Comparison of ENCODE assay signal across 18 mouse cellular contexts in the genomic region with DNA sequence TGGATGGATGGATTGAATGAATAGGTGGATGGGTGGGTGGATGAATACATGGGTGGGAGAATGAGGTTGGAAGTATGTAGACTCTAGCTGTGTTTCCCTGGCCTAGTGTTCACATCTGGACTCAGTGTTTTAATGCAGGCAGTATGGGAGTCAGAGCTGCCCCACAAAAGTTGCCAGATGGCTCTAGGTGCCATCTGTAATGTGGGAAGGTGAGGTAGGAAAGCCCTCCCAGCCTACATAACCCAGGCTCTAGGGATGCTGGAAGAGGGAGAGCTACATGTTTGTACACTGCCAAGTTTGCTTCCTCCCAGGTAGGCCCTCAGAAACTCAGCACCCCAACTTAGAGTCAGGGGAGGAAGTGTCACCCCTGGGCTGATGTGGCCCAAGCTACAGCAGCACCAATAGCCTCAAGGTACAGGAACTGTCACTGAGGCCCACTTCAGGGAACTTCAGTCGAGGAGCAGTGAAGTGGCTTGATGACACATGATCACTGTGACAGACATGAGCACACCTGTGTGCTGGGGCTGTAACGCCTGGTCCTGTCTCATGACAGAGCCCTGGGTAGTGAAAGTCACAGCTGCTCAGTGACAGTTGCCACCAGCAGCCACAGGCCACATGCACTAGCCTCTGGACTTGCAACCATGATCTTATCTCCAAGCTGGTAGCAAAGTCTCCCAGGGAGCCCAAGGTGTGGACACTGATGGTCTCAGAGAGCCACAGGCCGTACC. TPM values are rescaled to one million over a fixed set of nuclear protein-coding genes. Genes with fewer than 3 reads are reported as not detected.
DNase-seq lines count a peak whose midpoint lies in the region; TF ChIP-seq lines count a peak whose summit lies in the region.
"Had no signal": no experiment of that assay in that cellular context is flagged by ENCODE, and none has a peak within 500 bp of the region (broad histone marks: within the 10 kb centered on the region; RNA-seq: fewer than 3 reads in every experiment).

No protein-coding gene starts in this region.

- TF ChIP-seq CTCF in left cerebral cortex, adult 2 months (IDR thresholded peaks at IDR 0.05) = no peak
- TF ChIP-seq CTCF in bone marrow, adult 2 months (IDR thresholded peaks at IDR 0.05; ENCODE audit: control insufficient read depth, insufficient read depth, low read length) = no peak

- H3K4me1 ChIP-seq in bone marrow, adult 2 months (ENCODE audit: control insufficient read depth, insufficient read depth, low read length) = peaks cover 5% of the 10 kb centered on the region

- intact Hi-C loops in left cerebral cortex, adult 2 months (cut with DNase I) = loop anchor here (2.0 kb wide), 1 partner anchor 42 kb away; the partner anchor contains the start of gene Ncln

- 0 out of 2 replicates have a peak overlapping the region, but pooled peaks have one; percentile 24 for H3K27ac ChIP-seq in left cerebral cortex, adult 2 months
- peak overlapping the region; percentile 40; the same call in 1 of the 2 replicates for H3K27ac ChIP-seq in bone marrow, adult 2 months (ENCODE audit: control insufficient read depth, insufficient read depth, low read depth, low read length, poor library complexity)
- H3K27ac ChIP-seq: embryonic facial prominence, embryonic 15.5 days; forebrain, embryonic 10.5 days; liver, embryonic 13.5 days; stomach, embryonic 15.5 days had no signal

- H3K79me2 ChIP-seq in myocyte (ENCODE audit: control insufficient read depth, insufficient read depth) = peaks cover 65% of the 10 kb centered on the region

- no peaks in the 10 kb centered on the region for H3K27me3 ChIP-seq in myocyte (ENCODE audit: control insufficient read depth, insufficient read depth, insufficient read length)
- H3K27me3 ChIP-seq: embryonic facial prominence, embryonic 15.5 days; liver, embryonic 13.5 days; stomach, embryonic 15.5 days had no signal

- no peak overlapping the region for H3K4me2 ChIP-seq in myocyte (ENCODE audit: low read depth)
- H3K4me2 ChIP-seq: embryonic facial prominence, embryonic 15.5 days; liver, embryonic 13.5 days; stomach, embryonic 15.5 days had no signal

- TF ChIP-seq POLR2A in bone marrow, adult 2 months (IDR thresholded peaks at IDR 0.05; ENCODE audit: borderline replicate concordance, control insufficient read depth, low read depth, low read length) = no peak
- TF ChIP-seq POLR2A in myocyte (IDR thresholded peaks at IDR 0.05; ENCODE audit: insufficient read length, low read depth) = no peak

- no peak overlapping the region for H3ac ChIP-seq in myocyte (ENCODE audit: control insufficient read depth, insufficient read length)

- H3K36me3 ChIP-seq in myocyte (ENCODE audit: control insufficient read depth, insufficient read depth) = no peaks in the 10 kb centered on the region

- no peak overlapping the region for H3K4me3 ChIP-seq in left cerebral cortex, adult 2 months
- H3K4me3 ChIP-seq in bone marrow, adult 2 months (replicated peaks; ENCODE audit: control insufficient read depth, low read depth, low read length) = no peak overlapping the region
- H3K4me3 ChIP-seq in myocyte = no peak overlapping the region
- H3K4me3 ChIP-seq: embryonic facial prominence, embryonic 15.5 days; forebrain, embryonic 10.5 days; liver, embryonic 13.5 days; stomach, embryonic 15.5 days had no signal

- WGBS in bone marrow, adult 2 months = 45% methylated on average over 3 of the region's 3 CpGs

- DNase-seq in left cerebral cortex, adult 2 months (ENCODE audit: extremely low spot score in 1 of 2, low spot score in 2 of 2) = no peak
- DNase-seq in left cerebral cortex, adult 11 months (ENCODE audit: low spot score) = no peak
- peak; percentile 30 for DNase-seq in CD4-positive helper T cell, adult 2 months (ENCODE audit: low read depth, low spot score)
- no peak for DNase-seq in gastrocnemius, adult 8-10 months (ENCODE audit: low spot score in 2 of 2)
- no peak for DNase-seq in testis, postnatal 14 days (ENCODE audit: low spot score)
- DNase-seq: adrenal gland, postnatal 10 days; cerebellum, adult 9-10 months; gastrocnemius, postnatal 25 days; kidney, adult 9 months; layer of hippocampus, postnatal 36 days; left cerebral cortex, postnatal 4 days; liver, embryonic 13.5 days; thymus, postnatal 36 days had no signal

TF ChIP-seq in myocyte, 11 proteins besides CTCF, POLR2A, EP300 and RAD21:
- TF ChIP-seq TCF3 (IDR thresholded peaks at IDR 0.05; ENCODE audit: insufficient read length, low read depth) (peak; percentile 15), MYOD1 (IDR thresholded peaks at IDR 0.05; ENCODE audit: control insufficient read depth in 1 of 3, insufficient read length in 2 of 3, low read depth in 2 of 3) (peak in 2 of 3 experiments; percentile 6 to 35), MYOG (IDR thresholded peaks at IDR 0.05; ENCODE audit: control insufficient read depth in 1 of 3, insufficient read depth in 1 of 3, insufficient read length in 2 of 3, low read depth in 2 of 3) (peak in 1 of 3 experiments; percentile 72), MAX (IDR thresholded peaks at IDR 0.05; ENCODE audit: low read depth) (no peak), POLR2AphosphoS2 (IDR thresholded peaks at IDR 0.05; ENCODE audit: insufficient read length, low read depth) (no peak)
TF ChIP-seq in myocyte: peak in this region for 3.

RNA-seq across cellular contexts. Expression of gene Gna11, which starts 6.5 kb away (rescaled TPM):
- total RNA-seq in left cerebral cortex, adult 2 months (2021) = 100 to 1,000 TPM; 106 to 110 TPM
- polyA plus RNA-seq in bone marrow, adult 2 months (2011; ENCODE audit: insufficient read depth, insufficient read length, low replicate concordance, missing spikeins) = 12.3 and 23.8 TPM in 2 replicates
- polyA plus RNA-seq in myocyte (2012; fragmentation: generic; extraction: Trizol) = 58.2 TPM
- 10 to 100 TPM; 26.2 to 30.7 (median 28.4) TPM for total RNA-seq in gastrocnemius, adult 8-10 months (2022)

RNA-seq across cellular contexts. Expression of gene Gna15, which starts 14.5 kb away (rescaled TPM):
- total RNA-seq in left cerebral cortex, adult 2 months (2021) = 1 to 10 TPM; 1.3 to 2.8 TPM
- 5.4 and 9.4 TPM in 2 replicates for polyA plus RNA-seq in bone marrow, adult 2 months (2011; ENCODE audit: insufficient read depth, insufficient read length, low replicate concordance, missing spikeins)
- not detected for polyA plus RNA-seq in myocyte (2012; fragmentation: generic; extraction: Trizol)
- total RNA-seq in gastrocnemius, adult 8-10 months (2022) = under 1 TPM; 0.19 to 0.80 (median 0.24) TPM

RNA-seq across cellular contexts. Expression of gene Aes, which starts 20.8 kb away (rescaled TPM):
- total RNA-seq in left cerebral cortex, adult 2 months (2021) = 100 to 1,000 TPM; 637 to 727 TPM
- polyA plus RNA-seq in bone marrow, adult 2 months (2011; ENCODE audit: insufficient read depth, insufficient read length, low replicate concordance, missing spikeins) = 183 and 306 TPM in 2 replicates
- 639 TPM for polyA plus RNA-seq in myocyte (2012; fragmentation: generic; extraction: Trizol)
- total RNA-seq in gastrocnemius, adult 8-10 months (2022) = 100 to 1,000 TPM; 851 to 988 (median 920) TPM

RNA-seq across cellular contexts. Expression of gene Tle2, which starts 35.9 kb away (rescaled TPM):
- 10 to 100 TPM; 36.2 to 40.7 TPM for total RNA-seq in left cerebral cortex, adult 2 months (2021)
- polyA plus RNA-seq in bone marrow, adult 2 months (2011; ENCODE audit: insufficient read depth, insufficient read length, low replicate concordance, missing spikeins) = 18.5 and 41.7 TPM in 2 replicates
- polyA plus RNA-seq in myocyte (2012; fragmentation: generic; extraction: Trizol) = 11.3 TPM
- total RNA-seq in gastrocnemius, adult 8-10 months (2022) = 1 to 10 TPM; 3.1 to 4.3 (median 4.0) TPM

RNA-seq across cellular contexts. Expression of gene S1pr4, which starts 38.6 kb away (rescaled TPM):
- total RNA-seq in left cerebral cortex, adult 2 months (2021) = under 1 TPM; 0.56 to 0.70 TPM
- 7.6 and 15.8 TPM in 2 replicates for polyA plus RNA-seq in bone marrow, adult 2 months (2011; ENCODE audit: insufficient read depth, insufficient read length, low replicate concordance, missing spikeins)
- not detected for polyA plus RNA-seq in myocyte (2012; fragmentation: generic; extraction: Trizol)
- 1 to 10 TPM in 1 of 4 experiments, under 1 TPM in 3; 0.27 to 1.0 (median 0.59) TPM for total RNA-seq in gastrocnemius, adult 8-10 months (2022)
